Mouse (Mus musculus): Measurements from ENCODE around the gene Ifnb1.

Ifnb1 gene

GRCm38 (mm10) chr4:88513743-88514142, 8.8 kb downstream of the Ifnb1 start:
- ATAC-seq (ENCODE audit: insufficient number of reproducible peaks, low FRiP score, low TSS enrichment) = no peak

DNA sequence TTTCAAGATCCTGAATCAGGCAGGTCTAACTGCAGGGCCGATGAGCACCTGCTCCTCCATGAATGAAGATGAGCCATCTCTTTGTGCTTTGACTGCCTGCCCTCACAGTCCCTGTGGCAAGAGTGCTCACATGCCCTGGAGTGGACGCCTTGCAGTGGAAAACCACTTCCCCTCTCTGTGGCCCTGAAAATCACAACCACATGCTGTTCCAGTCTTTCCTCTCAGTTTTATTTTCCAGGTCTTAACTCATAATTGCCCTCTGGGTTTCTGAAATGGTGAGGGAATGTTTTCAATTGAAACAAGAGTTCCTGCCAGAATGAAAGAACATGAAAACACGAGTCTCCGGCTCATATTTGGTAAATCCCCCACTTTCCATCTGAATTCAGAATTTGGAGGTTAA, 18.8 kb downstream of the Ifnb1 start:
- no peak for ATAC-seq (ENCODE audit: insufficient number of reproducible peaks, low FRiP score, low TSS enrichment)

DNA sequence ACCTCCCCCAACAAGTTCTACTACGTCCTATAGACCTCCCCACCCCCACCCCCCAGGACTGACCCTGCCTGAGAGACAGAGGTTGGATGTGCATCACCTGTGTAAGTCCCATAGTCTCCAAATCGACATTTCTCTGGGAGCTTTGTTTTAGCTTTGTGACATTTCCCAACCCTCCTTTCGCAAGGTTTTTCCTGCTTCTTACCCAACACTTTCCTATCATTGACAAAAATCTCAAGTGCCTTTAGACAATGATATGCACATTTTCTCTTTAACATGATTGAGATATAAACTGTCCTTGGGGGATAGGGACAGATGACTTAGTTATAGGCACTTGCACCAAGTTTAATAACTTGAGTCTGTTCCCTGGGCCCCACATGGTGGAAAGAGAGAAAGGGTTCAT, 21.3 kb downstream of the Ifnb1 start:
- ATAC-seq (ENCODE audit: insufficient number of reproducible peaks, low FRiP score, low TSS enrichment) = no peak

DNA sequence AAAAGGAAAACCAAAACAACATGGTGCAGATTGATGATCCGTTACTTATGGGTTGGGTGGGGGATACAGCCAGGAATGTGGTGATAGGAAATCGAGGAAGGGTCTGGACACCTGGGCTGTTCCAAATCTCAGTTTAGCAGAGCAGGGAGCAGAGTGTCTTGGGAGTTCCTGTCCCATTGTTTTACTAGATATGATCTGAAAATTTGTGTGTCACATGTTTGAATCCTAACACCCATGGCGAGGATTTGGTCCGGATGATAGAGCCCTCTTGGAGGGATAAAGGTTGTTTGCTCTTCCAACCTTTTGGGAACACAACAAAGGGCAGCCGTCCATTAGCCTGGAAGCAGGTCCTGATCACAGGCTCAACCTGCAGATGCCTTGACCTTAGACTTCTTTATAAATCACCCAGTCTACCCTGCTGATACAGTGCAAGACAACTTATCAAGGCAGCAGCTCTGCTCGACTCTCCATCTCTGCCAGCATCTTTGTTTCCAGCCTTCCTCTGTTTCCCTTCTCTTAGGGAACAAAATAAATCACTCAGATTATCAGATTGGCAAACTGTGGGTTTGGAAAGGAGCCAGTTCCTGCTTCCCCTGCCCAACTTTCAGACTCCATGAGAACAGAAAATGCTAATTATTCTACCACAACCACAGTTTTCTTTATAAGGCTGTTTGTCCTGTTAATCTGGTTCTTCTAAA, 26.1 kb downstream of the Ifnb1 start:
- no peak for ATAC-seq (ENCODE audit: insufficient number of reproducible peaks, low FRiP score, low TSS enrichment)

DNA sequence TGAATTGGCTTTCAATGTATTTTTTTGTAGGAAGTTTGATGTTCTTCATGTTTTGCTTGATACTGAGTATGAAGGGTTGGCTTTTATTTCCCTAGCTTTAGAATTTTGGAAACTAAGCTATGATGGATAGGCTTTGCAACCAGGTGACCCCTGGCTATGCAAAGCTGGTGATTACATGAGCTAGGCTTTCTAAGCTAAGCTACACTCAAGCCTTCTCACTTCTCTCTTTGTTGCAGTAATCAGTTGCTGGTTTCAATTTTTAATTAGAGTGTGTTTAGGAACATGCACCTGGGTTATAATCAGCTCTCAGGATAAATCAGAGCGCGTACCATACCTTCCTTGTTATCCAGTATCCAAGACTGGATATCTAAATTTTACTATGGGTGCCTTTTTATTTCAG, 33.0 kb downstream of the Ifnb1 start:
- ATAC-seq (ENCODE audit: insufficient number of reproducible peaks, low FRiP score, low TSS enrichment) = no peak

- ATAC-seq (ENCODE audit: insufficient number of reproducible peaks, low FRiP score, low TSS enrichment) = no peak
Measured at GRCm38 (mm10) chr4:88488107-88488506, 34.5 kb downstream of the Ifnb1 start.

DNA sequence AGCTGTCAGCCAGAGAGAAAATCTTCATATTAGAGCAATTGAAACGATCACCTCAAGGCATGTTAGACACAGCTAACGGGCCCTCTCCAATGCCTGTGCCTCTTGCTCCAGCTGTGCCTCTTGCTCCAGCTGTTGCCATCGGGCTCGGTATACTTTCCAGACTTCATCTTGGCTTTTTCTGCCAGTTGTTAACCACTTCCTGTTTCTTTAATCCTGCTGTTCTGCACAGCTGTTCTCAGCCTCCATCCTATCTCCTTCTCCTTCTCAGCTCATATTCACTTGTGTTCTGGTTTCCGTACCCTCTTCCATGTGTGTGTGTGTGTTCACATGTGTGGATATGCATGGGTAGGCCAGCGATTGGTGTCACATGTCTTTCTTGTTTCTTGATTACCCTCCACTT, 42.4 kb downstream of the Ifnb1 start:
- ATAC-seq (ENCODE audit: insufficient number of reproducible peaks, low FRiP score, low TSS enrichment) = no peak

DNA sequence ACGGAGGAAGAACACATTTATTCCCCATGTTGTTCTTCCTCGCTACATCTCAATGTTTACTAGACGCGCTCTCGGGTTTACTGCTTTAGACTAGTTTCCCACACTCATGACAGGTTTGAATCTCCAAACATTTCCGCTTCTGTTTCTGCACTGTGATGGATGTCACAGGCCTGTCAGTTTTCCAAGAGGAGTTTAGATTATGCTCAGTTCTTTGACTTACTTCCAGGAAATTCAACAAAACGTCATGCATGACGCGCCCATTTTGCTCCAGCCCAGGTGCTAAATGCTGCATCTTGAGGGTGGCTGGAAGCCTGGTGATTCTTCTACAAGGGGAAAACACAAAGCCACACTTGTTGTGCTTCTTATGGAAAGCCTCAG, 43.8 kb downstream of the Ifnb1 start:
- no peak for ATAC-seq (ENCODE audit: insufficient number of reproducible peaks, low FRiP score, low TSS enrichment)

DNA sequence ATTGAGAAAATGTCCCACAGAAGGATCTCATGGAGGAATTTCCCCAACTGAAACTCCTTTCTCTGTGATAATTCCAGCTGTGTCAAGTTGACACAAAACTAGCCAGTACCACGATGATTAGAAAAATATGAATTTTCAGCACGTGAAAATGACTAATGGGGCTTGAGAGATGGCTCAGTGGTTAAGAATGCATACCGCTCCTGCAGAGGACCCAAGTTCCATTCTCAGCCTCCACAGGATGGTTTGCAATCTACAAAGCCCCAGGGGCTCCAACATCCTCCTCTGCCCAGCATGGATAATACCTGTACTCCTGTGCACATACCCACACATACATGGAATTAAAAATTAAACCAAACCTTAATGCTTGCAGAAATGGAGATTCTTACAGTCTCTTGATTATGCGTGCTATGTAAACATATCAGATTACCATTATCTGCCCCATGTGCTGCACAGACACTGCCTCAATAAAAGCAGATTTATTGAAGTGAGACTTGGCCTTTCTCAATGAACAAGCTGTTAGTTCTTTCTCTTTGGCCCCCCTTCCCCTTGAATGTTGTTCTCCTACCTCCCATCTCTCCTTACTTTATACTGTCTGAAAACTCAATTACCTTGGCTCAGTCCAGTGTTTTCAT, 44.3 kb downstream of the Ifnb1 start:
- ATAC-seq (ENCODE audit: insufficient number of reproducible peaks, low FRiP score, low TSS enrichment) = no peak

DNA sequence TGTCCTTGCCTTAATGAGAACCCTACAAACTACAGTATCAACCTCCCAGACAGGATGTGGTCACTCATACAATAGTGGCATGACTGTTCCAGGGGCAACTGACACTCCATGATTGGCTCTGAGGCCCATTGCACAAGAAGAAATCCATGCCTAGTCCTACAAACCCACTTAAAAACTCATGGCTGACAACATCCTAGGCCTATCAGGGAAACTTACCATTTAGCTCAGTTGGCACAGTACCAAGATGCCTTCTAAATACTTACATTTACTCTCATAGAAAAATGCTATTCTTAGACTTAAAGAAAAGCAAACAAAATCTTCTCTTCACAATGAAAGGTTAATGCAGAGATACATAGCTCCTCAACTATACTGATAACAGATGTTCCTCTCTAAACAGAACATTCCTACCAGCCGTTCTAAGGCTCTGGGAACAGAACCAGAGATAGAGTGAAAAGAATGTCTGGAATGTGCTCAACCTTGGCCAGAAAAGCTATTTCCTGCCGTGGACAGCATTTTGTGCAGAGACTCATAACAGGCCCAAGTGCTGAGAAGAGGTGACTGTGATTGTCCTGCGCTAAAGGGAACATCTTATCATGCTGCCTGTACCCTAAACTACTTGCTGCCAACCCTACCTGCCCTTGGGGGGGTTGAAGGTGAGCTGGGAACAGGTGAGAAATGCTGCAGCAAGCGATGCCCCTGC, 45.9 kb downstream of the Ifnb1 start:
- ATAC-seq (ENCODE audit: insufficient number of reproducible peaks, low FRiP score, low TSS enrichment) = no peak

GRCm38 (mm10) chr4:88476084-88476483, 46.5 kb downstream of the Ifnb1 start:
- no peak for ATAC-seq (ENCODE audit: insufficient number of reproducible peaks, low FRiP score, low TSS enrichment)
